Comparison of ENCODE assay signal across 36 mouse cellular contexts in genomic region chr12:33092196-33092595, GRCm38 (mm10). TPM values are rescaled to one million over a fixed set of nuclear protein-coding genes. Genes with fewer than 3 reads are reported as not detected.
"Had no signal": no experiment of that assay in that cellular context is flagged by ENCODE, and none has a peak within 500 bp of the region (broad histone marks: within the 10 kb centered on the region; RNA-seq: fewer than 3 reads in every experiment).

No protein-coding gene starts in this region.

- ATAC-seq: hindbrain, embryonic 16.5 days; inflammation-experienced regulatory T-cells, adult 6 months had no signal

- DNase-seq: heart, adult 2 months; heart, postnatal 10 days; heart, postnatal 14 days; heart, postnatal 36 days; kidney, adult 11 months; kidney, adult 18-20 months; kidney, adult 2 months; kidney, adult 8-10 months; kidney, adult 9 months; kidney, postnatal 14 days; kidney, postnatal 25 days; kidney, postnatal 36 days; kidney, postnatal 4 days; layer of hippocampus, adult 9-11 months; layer of hippocampus, postnatal 36 days had no signal

- H3K4me1 ChIP-seq: heart, embryonic 10.5 days; heart, embryonic 13.5 days; hindbrain, embryonic 10.5 days; hindbrain, embryonic 12.5 days; hindbrain, embryonic 13.5 days; hindbrain, embryonic 15.5 days; kidney, embryonic 15.5 days had no signal

- H3K27me3 ChIP-seq: heart, embryonic 12.5 days; heart, embryonic 15.5 days; hindbrain, embryonic 12.5 days; hindbrain, embryonic 15.5 days; kidney, embryonic 15.5 days had no signal

- H3K36me3 ChIP-seq: heart, embryonic 10.5 days; heart, embryonic 12.5 days; heart, embryonic 13.5 days; heart, embryonic 15.5 days; hindbrain, embryonic 10.5 days; hindbrain, embryonic 12.5 days; hindbrain, embryonic 13.5 days; hindbrain, embryonic 15.5 days; kidney, embryonic 15.5 days had no signal

- H3K4me2 ChIP-seq: heart, embryonic 11.5 days; heart, embryonic 12.5 days; heart, embryonic 13.5 days; heart, embryonic 15.5 days; hindbrain, embryonic 12.5 days; hindbrain, embryonic 13.5 days; hindbrain, embryonic 14.5 days; hindbrain, embryonic 15.5 days; kidney, embryonic 15.5 days had no signal

- H3K27ac ChIP-seq: heart, adult 2 months; heart, embryonic 10.5 days; heart, embryonic 13.5 days; heart, embryonic 15.5 days; hindbrain, embryonic 10.5 days; hindbrain, embryonic 12.5 days; hindbrain, embryonic 13.5 days; hindbrain, embryonic 14.5 days; hindbrain, embryonic 15.5 days; hindbrain, postnatal 0 days; kidney, embryonic 15.5 days; kidney, postnatal 0 days; layer of hippocampus, adult 2 months; left cerebral cortex, adult 2 months had no signal

- H3K4me3 ChIP-seq: heart, adult 2 months; heart, embryonic 10.5 days; heart, embryonic 12.5 days; heart, embryonic 13.5 days; heart, embryonic 15.5 days; hindbrain, embryonic 10.5 days; hindbrain, embryonic 12.5 days; hindbrain, embryonic 13.5 days; hindbrain, embryonic 15.5 days; kidney, embryonic 15.5 days; layer of hippocampus, adult 2 months; left cerebral cortex, adult 2 months had no signal

- H3K9ac ChIP-seq: heart, embryonic 12.5 days; heart, embryonic 13.5 days; heart, embryonic 15.5 days; hindbrain, embryonic 12.5 days; hindbrain, embryonic 13.5 days; hindbrain, embryonic 14.5 days; hindbrain, embryonic 15.5 days; kidney, embryonic 15.5 days had no signal

- H3K9me3 ChIP-seq: heart, embryonic 10.5 days; heart, embryonic 12.5 days; heart, embryonic 13.5 days; heart, embryonic 15.5 days; hindbrain, embryonic 10.5 days; hindbrain, embryonic 12.5 days; hindbrain, embryonic 13.5 days; hindbrain, embryonic 15.5 days; kidney, embryonic 15.5 days had no signal

RNA-seq across cellular contexts. Expression of gene Cdhr3, which starts 0.5 kb away (rescaled TPM):
- total RNA-seq: hematopoietic stem cell, adult 5-6 weeks had no signal
- polyA plus RNA-seq: heart, embryonic 11.5 days; intestine, embryonic 14.5 days; kidney, adult 2 months; kidney, embryonic 14.5 days; kidney, postnatal 0 days; large intestine, adult 2 months had no signal
